Mouse (Mus musculus): ENCODE data around the gene Zfyve16. TPM values are rescaled to one million over a fixed set of nuclear protein-coding genes. Genes with fewer than 3 reads are reported as not detected.
A peak's percentile ranks its signal among the peaks of the same experiment; 100 is the strongest.

The Zfyve16 gene
- polyA plus RNA-seq, 1 experiment from 2014 or later, result 10.0 TPM

- peaks cover 14% of the 10 kb centered on the region for H3K4me1 ChIP-seq
- H3K27ac ChIP-seq, result peak overlapping the region; percentile 92
- peak overlapping the region; percentile 75 for H3K4me3 ChIP-seq
- no peaks in the 10 kb centered on the region for H3K9me3 ChIP-seq
- no peak for DNase-seq (ENCODE audit: extremely low spot score, low spot score)
- WGBS, result 4% methylated on average over 47 of the region's 47 CpGs
- no peaks in the 10 kb centered on the region; the same call in 1 of the 2 replicates for H3K36me3 ChIP-seq (replicated peaks)
- H3K27me3 ChIP-seq (ENCODE audit: poor library complexity, severe bottlenecking), result no peaks in the 10 kb centered on the region
Measured at GRCm38 (mm10) chr13:92529828-92530720, 594 bp downstream of the Zfyve16 start.

DNA sequence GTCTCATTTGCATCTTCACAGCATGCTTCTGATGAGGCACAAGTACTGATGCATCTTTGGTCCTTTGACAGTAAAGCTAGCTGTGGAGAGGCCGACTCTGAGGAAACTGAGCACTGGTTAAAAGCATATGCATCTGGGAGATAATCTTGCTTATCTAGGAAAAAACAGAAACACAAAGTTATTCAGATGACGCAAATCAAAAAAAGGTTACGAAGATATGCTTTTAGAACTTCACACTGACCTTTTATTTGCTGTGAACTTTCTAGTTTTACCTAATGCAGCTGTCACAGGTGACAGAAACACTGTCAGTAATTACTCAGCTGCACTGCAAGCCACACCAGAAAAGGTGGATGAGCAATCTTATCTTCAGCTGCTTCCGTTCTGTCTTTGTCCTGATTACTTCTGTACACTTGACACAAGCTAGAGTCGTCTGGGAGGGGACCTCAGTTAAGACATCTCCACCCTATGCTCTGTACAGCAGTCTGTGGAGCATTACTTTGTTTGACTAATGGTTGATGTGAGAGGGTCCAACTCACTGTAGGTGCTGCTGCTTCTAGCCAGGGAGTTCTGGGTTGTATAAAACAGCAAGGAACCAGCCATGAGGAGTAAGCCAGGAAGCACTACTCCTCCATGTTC is 7.4 kb downstream of the Zfyve16 start:
- no peak overlapping the region for H3K4me3 ChIP-seq
- H3K9me3 ChIP-seq, result no peaks in the 10 kb centered on the region
- H3K27ac ChIP-seq, result no peak overlapping the region
- DNase-seq (ENCODE audit: extremely low spot score, low spot score), result no peak
- no peaks in the 10 kb centered on the region for H3K4me1 ChIP-seq
- WGBS, result 93% methylated on average over 5 of the region's 5 CpGs
- H3K36me3 ChIP-seq (replicated peaks), result peaks cover 44% of the 10 kb centered on the region
- no peaks in the 10 kb centered on the region for H3K27me3 ChIP-seq (ENCODE audit: poor library complexity, severe bottlenecking)

DNA sequence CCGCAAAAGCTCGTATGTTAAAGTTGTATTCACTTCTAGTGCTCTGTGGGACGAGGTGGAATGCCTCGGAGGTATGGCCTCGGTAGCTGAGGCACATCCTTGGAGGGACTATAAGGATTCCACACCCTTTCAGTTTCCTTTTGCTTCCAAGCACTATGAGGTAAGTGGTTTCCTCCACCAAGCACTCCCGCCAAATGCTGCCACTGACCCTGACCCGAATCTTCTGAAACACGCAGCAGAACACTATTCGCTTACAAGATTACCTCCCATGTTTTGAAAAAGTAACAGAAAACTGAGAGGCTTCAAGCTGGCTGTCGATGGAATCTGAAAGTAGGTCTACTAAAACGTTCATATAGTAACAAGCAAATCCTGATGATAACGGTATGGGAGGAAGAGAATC is 25.8 kb downstream of the Zfyve16 start:
- Histone ChIP-seq H3K9me3 (no peaks in the 10 kb centered on the region), H3K4me1 (no peaks in the 10 kb centered on the region), H3K27me3 (ENCODE audit: poor library complexity, severe bottlenecking) (no peaks in the 10 kb centered on the region), H3K4me3 (no peak overlapping the region), H3K36me3 (replicated peaks) (peaks cover 43% of the 10 kb centered on the region), H3K27ac (no peak overlapping the region)
- DNase-seq (ENCODE audit: extremely low spot score, low spot score), result no peak
- 91% methylated on average over 12 of the region's 12 CpGs for WGBS

DNA sequence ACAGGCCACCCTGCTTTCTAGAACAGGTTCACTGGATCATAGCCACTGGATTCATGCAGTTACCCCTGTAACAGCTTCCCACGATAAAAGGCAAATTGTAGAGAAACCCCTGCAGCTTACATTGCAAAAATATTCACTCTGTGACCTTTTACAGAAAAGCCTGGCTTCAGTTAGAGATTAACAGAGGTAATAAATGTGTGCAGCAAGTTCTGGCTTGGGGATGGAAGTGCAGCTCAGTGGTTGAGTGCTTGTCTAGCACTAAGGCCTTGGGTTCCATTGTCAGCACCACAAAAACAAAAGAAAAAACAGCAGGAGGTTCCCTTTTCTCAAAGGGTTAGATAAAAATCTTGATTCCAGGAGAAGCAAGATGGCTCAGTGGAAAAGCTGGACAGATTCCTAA is 38.7 kb downstream of the Zfyve16 start:
- Histone ChIP-seq H3K27ac (no peak overlapping the region), H3K36me3 (replicated peaks) (peaks cover 44% of the 10 kb centered on the region), H3K4me3 (no peak overlapping the region), H3K27me3 (ENCODE audit: poor library complexity, severe bottlenecking) (no peaks in the 10 kb centered on the region), H3K4me1 (no peaks in the 10 kb centered on the region), H3K9me3 (no peaks in the 10 kb centered on the region)
- DNase-seq (ENCODE audit: extremely low spot score, low spot score), result no peak
- WGBS, result 95% methylated on average over 1 of the region's 1 CpGs

GRCm38 (mm10) chr13:92490817-92491216 is 39.9 kb downstream of the Zfyve16 start:
- H3K9me3 ChIP-seq, result no peaks in the 10 kb centered on the region
- peaks cover 44% of the 10 kb centered on the region for H3K36me3 ChIP-seq (replicated peaks)
- DNase-seq (ENCODE audit: extremely low spot score, low spot score), result no peak
- no peaks in the 10 kb centered on the region for H3K27me3 ChIP-seq (ENCODE audit: poor library complexity, severe bottlenecking)
- no peak overlapping the region for H3K4me3 ChIP-seq
- no peak overlapping the region for H3K27ac ChIP-seq
- H3K4me1 ChIP-seq, result no peaks in the 10 kb centered on the region
- 86% methylated on average over 4 of the region's 4 CpGs for WGBS

DNA sequence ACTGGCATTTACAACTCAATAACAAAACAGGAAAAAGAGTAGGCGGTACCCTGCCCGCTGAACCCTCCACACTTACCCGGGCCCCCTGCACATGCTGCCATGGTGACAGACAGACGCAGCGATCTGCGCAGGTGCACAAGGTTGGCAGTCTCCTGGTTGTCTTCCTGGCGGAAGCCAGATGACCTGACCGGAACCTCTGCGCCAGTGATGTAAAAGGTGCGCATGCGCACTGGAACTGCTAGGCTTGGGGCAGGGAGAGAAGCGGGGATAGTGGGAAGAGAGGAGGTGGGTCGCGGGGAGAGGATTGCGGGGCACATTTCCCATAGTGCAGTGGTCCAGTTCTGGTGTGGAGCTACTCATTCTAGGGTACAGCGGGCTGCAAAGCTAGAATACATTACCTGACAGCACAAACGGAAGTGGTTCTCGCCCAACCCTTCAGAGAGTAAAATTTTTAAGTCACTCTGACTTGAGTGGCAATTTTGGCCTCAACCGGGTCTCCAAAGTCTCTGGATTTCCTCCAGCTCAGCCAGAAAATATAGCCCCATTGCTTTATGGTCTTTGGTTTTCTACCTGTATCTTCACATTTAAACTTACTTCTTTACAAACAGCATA is 46.7 kb downstream of the Zfyve16 start, which contains the start of gene Fam151b:
Gene Fam151b, minus strand, starts transcription at position 164 of the 612 bp plus-strand sequence.
- Histone ChIP-seq H3K36me3 (replicated peaks) (no peaks in the 10 kb centered on the region), H3K4me1 (peaks cover 6% of the 10 kb centered on the region; the same call in 1 of the 2 replicates), H3K4me3 (peak within 1 kb of the TSS; percentile 54), H3K9me3 (no peaks in the 10 kb centered on the region), H3K27ac (peak within 1 kb of the TSS; percentile 85), H3K27me3 (ENCODE audit: poor library complexity, severe bottlenecking) (no peaks in the 10 kb centered on the region)
- peak; percentile 94 for DNase-seq (ENCODE audit: extremely low spot score, low spot score)
- 8% methylated on average over 19 of the region's 19 CpGs for WGBS

DNA sequence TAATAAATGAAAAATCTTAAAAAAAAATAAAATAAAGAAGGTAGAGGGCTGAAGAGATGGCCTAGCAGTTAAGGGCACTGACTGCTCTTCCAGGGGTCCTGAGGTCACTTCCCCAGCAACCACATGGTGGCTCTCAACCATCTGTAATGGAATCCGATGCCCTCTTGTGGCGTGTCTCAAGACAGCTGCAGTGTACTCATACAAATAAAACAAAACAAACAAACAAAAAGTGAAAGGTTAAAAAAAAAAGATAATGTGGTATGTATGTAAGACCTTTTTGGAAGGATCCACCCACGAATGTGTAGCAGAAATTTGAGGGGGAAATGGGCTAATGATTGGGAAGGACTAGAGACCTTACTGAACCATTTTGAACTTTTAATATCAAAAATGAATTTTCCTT is 47.3 kb downstream of the Zfyve16 start:
- peak; percentile 44 for DNase-seq (ENCODE audit: extremely low spot score, low spot score)
- Histone ChIP-seq H3K36me3 (replicated peaks) (no peaks in the 10 kb centered on the region), H3K4me1 (peaks cover 6% of the 10 kb centered on the region; the same call in 1 of the 2 replicates), H3K27me3 (ENCODE audit: poor library complexity, severe bottlenecking) (no peaks in the 10 kb centered on the region), H3K27ac (peak overlapping the region; percentile 85), H3K4me3 (peak overlapping the region; percentile 54), H3K9me3 (no peaks in the 10 kb centered on the region)
- WGBS, result 7% methylated on average over 3 of the region's 3 CpGs

DNA sequence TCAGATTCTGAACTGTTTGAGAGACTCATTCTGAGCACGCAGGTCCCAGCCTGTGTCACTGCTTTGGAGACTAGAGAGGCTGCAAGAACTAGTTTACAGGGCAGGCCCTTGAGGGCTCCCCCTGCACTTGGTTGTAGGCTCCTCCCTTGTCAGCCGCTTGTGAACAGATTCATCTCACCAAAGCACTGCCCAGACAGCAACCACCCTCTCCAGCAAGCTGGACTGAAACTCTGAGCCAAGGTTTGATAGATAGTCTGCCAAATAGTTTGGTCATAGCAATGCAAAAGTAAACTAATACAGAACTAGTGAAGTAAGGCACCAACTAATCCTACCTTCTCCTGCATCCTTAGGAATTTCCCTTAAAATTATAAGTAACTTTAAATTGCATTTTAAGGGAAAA is 60.5 kb downstream of the Zfyve16 start:
- no peaks in the 10 kb centered on the region for H3K27me3 ChIP-seq (ENCODE audit: poor library complexity, severe bottlenecking)
- H3K4me3 ChIP-seq, result no peak overlapping the region
- no peak overlapping the region for H3K27ac ChIP-seq
- H3K9me3 ChIP-seq, result no peaks in the 10 kb centered on the region
- no peaks in the 10 kb centered on the region for H3K4me1 ChIP-seq
- 79% methylated on average over 2 of the region's 2 CpGs for WGBS
- H3K36me3 ChIP-seq (replicated peaks), result no peaks in the 10 kb centered on the region
- no peak for DNase-seq (ENCODE audit: extremely low spot score, low spot score)

GRCm38 (mm10) chr13:92469381-92469780 is 61.3 kb downstream of the Zfyve16 start:
- Histone ChIP-seq H3K9me3 (no peaks in the 10 kb centered on the region), H3K36me3 (replicated peaks) (no peaks in the 10 kb centered on the region), H3K4me3 (no peak overlapping the region), H3K4me1 (no peaks in the 10 kb centered on the region), H3K27ac (no peak overlapping the region), H3K27me3 (ENCODE audit: poor library complexity, severe bottlenecking) (no peaks in the 10 kb centered on the region)
- DNase-seq (ENCODE audit: extremely low spot score, low spot score), result no peak
- 85% methylated on average over 2 of the region's 2 CpGs for WGBS

DNA sequence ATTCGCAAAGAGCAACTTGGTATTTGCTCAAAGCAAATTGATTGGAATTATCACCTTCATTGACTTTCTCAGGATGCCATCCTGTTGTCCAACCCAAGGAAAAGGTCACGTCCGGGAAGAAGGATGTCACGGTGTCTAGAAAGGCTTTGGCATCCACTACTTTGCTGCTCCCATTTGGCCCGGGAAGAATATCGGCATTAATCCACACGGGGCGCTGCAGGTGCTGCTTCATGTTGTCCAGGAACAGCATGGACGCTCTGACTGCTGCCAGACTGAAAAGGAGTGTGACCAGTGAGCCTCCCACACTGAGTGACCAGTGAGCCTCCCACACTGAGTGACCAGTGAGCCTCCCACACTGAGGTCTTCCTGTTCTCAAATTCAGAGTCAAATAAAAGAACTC is 62.8 kb downstream of the Zfyve16 start:
- H3K27ac ChIP-seq, result no peak overlapping the region
- 72% methylated on average over 9 of the region's 9 CpGs for WGBS

DNA sequence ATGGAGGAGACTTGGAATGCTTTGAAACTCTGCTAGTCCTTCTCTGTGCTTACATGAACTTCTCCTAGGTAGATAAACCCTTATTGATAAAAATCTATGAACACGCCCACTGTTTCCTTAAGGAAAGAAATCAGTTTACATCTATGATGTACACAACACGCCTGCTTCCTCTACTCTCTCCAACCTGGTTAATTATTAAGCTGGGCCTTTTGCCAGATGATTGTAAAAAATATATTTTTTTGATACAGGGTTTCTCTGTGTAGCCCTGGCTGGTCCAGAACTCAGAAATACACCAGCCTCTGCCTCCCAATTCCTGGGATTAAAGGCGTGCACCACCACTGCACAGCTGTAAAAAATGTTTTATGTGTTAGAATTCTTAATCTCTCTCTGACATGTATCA is 66.0 kb downstream of the Zfyve16 start:
- WGBS, result 90% methylated on average over 3 of the region's 3 CpGs
- Histone ChIP-seq H3K4me3 (no peak overlapping the region), H3K27me3 (ENCODE audit: poor library complexity, severe bottlenecking) (no peaks in the 10 kb centered on the region), H3K4me1 (no peaks in the 10 kb centered on the region), H3K36me3 (replicated peaks) (no peaks in the 10 kb centered on the region), H3K9me3 (no peaks in the 10 kb centered on the region), H3K27ac (no peak overlapping the region)
- no peak for DNase-seq (ENCODE audit: extremely low spot score, low spot score)

More for the DNA sequence above, 62.8 kb downstream of the Zfyve16 start:
- Histone ChIP-seq H3K36me3 (replicated peaks) (no peaks in the 10 kb centered on the region), H3K4me1 (no peaks in the 10 kb centered on the region), H3K4me3 (no peak overlapping the region), H3K27me3 (ENCODE audit: poor library complexity, severe bottlenecking) (no peaks in the 10 kb centered on the region), H3K9me3 (no peaks in the 10 kb centered on the region)
- DNase-seq (ENCODE audit: extremely low spot score, low spot score), result no peak

DNA sequence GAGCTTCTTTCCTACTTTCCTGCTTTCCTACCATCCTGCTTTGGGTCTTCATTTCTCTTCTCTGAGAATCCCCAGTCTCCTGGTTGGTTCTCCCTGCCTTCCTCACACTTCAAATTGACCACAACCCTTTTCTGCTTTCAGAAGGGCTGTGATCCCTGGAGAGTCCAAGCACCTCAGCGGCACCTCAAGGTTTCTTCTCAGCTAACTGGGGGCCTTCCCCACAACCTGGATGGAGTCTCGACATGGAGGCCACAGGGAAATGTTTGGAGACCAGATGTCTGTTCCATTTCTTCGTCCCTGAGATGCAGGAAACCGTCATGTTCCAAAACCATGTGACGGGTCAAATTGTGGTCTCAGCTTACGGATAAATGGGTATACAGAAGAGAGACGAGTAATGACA is 83.8 kb downstream of the Zfyve16 start:
- Histone ChIP-seq H3K9me3 (no peaks in the 10 kb centered on the region), H3K36me3 (replicated peaks) (no peaks in the 10 kb centered on the region), H3K27me3 (ENCODE audit: poor library complexity, severe bottlenecking) (no peaks in the 10 kb centered on the region), H3K4me1 (no peaks in the 10 kb centered on the region), H3K4me3 (no peak overlapping the region), H3K27ac (no peak overlapping the region)
- no peak for DNase-seq (ENCODE audit: extremely low spot score, low spot score)
- 92% methylated on average over 7 of the region's 7 CpGs for WGBS

- Histone ChIP-seq H3K27ac (no peak overlapping the region), H3K27me3 (ENCODE audit: poor library complexity, severe bottlenecking) (no peaks in the 10 kb centered on the region), H3K36me3 (replicated peaks) (no peaks in the 10 kb centered on the region), H3K9me3 (no peaks in the 10 kb centered on the region), H3K4me1 (no peaks in the 10 kb centered on the region), H3K4me3 (no peak overlapping the region)
- 81% methylated on average over 13 of the region's 13 CpGs for WGBS
- no peak for DNase-seq (ENCODE audit: extremely low spot score, low spot score)
Measured at GRCm38 (mm10) chr13:92440286-92440685, 90.4 kb downstream of the Zfyve16 start.
